Mouse (Mus musculus) spleen, postnatal 36 days (tissue): ENCODE results near the gene Ngb.
A peak's percentile ranks its signal among the peaks of the same experiment; 100 is the strongest.

ENCODE experiments used
- DNase-seq, 2 experiments: peaks; one replicate each; pipeline ENCODE4 v3.0.0; 2022; ENCODE audit warnings: low spot score in 2 of 2, mixed read lengths in 1 of 2

Gene Ngb

DNA sequence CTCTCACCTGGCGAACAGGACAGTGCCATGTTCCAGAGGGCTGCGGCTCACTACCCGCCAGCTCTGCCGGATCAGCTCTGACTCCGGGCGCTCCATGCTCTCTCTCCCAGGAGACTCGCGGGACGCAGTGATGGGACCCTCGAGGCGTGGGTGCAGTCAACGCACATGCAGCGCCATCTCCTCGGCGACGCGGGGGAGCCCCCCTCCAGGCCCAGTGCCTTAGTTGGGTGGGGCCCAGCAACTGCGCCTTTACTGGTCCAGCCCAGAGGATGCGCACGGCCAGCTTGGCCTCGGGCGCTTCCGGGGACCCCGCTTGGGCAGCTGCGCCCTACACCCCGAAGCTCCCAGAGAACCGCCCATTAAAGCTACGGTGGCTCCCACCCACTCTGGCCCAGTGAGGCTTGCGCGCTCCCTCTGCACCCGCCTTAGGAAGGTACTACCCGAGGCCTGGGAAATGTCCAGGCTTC, at the start of gene Ngb:
TSS of gene Ngb (minus strand) at position 375 of the 467 bp plus-strand sequence.
- no peak for DNase-seq

DNA sequence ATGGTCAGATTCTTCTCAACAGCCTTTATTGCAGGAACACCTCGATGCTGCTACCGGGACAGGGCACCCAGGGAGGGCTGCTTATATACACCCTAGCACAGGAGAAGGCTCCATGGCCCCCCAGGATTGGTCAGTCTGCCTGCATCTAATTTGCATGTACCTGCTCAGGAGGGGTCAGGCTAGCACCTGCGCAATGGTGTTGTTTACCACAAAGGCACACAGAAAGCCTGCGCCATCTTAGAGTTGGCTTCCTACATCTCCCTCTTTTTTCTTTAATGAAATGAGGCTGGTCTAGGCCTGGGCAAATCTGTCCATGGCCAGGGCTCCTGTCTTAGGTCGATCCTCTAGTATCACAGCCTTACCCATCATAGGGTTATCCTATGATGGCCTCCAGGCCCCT, 47.1 kb upstream of the Ngb start:
- no peak for DNase-seq

DNA sequence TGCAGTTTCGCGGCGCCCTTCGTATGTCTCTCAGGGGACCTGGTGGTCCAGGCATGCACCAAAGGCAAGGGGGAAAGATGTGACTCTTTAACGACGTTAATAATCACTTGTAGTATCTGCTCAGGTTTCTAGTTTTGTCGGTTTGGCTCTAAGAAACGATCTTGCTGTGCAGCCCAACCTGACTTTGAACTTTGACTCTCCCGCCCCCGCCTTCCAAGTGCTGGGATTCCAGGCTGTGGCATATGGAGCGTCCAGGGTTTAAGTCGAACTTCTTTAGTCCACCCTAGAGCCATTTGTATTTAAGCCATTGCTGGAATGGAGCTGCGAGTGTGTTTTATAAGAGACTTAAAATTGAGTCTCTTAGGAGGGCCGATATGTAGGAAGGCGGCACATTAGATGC, 45.8 kb upstream of the Ngb start:
- no peak for DNase-seq

DNA sequence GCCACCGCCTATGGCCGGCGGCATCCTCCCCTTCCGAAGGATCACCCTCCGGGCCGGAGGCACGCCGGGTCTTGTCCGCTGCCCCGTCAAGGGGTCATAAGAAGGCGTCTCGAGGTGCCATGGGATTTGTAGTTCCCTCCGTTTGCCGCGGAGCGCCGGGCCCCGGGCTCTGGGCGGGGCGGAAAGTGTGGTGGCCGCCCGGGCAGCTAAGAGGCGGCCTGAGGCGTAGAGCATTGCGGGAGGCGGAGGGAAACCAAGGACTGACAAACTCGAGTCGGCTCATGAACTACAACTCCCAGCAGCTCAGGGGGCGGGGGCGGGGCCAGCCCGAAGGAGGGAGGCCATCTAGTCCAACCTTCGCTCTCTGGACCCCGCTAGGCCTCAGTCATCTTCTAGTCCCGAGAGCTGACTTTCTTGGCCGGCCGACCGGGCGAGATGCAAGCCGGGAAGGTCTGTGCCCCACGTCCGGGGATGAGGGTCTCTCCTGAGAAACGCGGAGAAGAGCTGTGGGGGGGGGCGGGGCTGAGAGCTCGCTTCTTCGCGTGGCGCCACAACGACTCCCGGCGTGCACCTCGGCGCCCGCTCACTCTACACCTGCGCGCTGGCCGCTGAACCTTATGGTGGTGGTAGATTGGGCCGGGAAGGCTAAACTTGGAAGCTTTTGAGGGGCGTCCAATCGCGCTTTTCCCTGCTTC, 45.2 kb upstream of the Ngb start, which contains the start of gene Pomt2:
TSS of gene Pomt2 (minus strand) at position 574 of the 695 bp plus-strand sequence.
- peak; percentile 94 for DNase-seq

DNA sequence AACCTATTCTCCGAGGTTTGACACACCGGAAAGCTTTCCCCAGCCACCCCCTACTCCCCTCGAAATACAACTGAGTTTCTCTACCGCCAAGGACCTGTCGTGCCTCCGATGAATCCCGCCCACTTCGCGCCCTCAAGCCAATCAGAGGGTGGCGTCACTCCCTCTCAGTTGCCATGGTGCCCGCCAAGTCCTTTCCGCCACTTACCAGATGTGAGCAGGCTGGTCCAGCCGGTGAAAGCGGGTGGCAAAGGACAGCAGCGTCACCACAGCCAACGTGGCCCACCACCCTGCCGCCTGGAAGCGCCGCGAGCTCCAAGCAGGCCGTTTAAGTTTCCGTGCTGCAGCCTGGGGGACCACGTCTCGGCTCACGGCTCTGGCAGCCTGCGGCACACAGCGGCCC, 44.6 kb upstream of the Ngb start, which contains the start of gene Gstz1:
TSS of gene Gstz1 (plus strand) at position 200 of the 400 bp plus-strand sequence.
- peak; percentile 89 to 90 for DNase-seq

DNA sequence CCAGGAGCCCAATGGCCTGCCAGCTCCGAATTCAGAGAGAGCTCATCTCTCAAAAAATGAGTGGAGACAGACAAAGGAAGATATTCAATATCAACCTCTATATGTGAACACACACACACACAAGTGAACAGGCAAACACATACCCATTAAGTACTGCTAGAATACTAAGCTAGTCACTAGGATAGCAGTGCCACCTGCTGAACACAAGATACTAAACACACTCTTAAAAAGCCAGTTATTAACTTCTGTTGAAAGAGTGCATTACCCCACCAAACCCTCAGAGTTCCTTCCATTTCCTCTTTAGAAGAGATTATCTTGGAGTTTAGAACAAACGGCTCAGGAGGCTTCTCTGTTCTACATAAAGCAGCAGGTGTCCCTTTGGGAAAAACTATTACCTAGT, 39.8 kb upstream of the Ngb start:
- no peak for DNase-seq

DNA sequence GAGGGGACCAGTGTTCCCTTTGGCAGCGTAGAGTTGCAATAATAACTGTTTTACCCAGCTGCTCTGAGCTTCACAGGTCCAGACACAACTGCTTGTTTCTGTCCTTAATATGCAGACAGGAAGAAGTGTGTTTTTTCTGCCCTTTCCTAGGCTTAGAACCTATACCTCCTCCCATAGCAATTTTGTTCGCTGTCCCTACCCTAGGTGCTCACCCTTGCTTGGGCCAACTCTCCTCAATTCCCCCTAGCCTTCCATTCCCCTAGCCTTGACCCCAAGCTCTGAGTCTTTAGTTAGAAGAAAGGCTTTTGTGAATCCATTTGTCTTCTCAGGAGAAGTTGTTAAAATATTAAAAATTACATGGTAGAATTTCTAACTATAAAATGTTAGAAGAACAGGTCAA, 36.4 kb upstream of the Ngb start:
- DNase-seq, result no peak

DNA sequence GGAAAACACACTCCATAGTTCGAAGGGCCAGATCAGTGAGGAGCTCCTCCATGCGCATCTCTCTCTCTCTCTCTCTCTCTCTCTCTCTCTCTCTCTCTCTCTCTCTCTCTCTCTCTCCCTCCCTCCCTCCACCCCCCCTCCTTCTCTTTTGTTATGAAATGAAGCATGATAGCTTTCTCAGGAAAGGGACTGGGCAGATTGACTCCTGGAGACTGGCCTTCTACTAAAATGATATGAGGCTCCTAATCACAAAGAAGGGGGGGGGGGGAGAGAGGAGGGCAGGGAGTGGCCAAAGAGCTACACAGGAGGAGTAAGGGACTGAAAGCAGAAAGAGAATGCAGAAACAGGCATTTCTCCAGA, 36.0 kb upstream of the Ngb start:
- no peak for DNase-seq

DNA sequence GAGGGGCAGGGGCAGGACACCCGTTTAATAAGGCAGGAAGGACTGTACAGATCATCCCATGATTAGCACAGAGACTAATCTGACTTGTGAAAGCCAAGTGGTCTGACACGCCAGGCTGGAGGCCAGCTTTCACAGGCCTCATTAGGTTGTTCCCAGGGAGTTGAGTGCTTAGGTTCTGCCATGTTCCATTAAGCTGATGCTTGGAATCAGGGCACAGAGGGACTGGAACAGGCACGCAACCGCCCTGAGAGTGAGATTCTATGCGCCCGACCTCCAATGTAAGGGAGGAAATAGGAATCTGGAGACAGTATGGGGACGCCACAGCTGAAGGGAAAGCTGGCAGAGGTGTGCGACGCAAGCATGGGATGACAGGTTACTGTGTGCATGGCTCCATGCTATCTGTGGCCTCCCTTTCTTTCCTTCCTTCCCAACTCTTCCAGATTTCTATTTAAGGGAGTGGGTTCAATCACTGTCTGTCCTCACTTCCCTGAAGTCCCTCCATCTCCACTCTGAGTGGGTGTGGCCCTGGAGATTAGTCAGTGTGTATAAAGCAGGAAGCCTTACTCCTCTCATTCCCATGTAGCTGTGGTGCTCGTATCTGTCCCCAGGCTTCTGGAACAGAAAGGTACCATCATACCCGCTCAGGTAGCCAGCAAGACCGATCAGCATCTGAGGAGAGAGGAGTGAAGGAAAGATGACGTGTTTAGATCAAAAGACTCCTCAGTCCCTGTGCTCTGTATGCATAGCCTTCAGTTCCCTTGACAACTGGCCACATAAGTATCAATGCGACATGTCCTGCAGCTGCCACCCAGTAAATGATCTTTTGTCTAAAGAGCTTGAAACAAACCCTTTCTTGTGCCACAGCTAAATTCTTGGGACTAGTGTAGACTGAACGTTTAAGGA, 35.4 kb upstream of the Ngb start:
- DNase-seq, result no peak

DNA sequence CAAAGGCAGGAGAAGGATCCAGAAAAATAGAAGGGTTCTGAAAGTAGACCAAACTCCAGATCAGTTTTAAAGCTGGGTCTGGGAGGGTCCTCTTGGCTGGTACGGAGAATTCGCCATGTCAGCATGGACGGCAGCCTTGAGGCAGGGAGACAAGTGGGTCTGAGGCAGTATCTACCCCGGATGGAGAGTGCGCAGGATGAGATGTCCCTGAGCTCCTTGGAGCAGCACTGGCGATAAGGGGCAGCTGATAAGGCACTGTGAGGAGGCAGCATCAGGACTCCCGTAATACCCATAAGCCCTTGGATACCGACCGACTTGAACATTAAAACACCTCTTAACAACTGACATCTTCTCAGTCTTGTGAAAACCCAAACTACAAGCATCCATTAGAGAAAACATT, 30.4 kb upstream of the Ngb start:
- no peak for DNase-seq

DNA sequence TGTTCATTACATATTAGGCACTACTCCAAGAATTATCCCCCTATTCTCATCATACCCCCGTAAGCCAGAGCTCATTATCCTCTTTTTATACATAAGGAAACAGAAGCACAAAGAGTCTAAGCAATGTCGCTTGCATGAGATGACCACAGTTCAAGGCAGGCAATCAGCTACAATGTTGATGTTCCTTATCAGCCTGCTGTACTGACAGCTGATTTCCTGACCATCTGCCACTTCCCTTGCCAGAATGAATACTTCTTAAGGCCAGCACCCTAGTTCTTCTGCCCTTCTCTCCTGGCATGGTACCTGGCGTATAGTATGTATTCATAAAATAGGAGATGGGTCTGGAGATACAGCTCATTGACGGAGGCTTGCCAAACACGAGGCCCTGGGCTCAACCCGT, 29.9 kb upstream of the Ngb start:
- no peak for DNase-seq

DNA sequence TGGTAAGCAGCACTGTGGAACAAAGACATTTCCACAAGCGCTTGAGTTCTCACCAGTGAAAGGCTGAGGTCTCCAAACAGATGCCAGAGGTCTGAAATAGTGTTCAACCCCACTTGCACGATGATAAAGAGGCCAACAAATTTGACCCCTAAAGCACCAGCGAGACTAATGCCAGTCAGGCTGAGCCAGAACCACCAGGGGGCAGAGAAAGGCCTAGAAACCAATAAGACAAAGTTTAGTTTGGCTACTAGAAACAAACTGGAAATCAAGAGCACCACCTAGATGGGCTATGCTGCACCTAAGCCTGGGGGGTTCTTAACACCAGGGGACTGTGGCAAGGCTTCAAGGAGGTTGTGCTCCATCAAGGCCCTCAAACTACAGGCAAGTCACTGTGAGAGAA, 29.3 kb upstream of the Ngb start:
- peak; percentile 23 to 25 for DNase-seq

DNA sequence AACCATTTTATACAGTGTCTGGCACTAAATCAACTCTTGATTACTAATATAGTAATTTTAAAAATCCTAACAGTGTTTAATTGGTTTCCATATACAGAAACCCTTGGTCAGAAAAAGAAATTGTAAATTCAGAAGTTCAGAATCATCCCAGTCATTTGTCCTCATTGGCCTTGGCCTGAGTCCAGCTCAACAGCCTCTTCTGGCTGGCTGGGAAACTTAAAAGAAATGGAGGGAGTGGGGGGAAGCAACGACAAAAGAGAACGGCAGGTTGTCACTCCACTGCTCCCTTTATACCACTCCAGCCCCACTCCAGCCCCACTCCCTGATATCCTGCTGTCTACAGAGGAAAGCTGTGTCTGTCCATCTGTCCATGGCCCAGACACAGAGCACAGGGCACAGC, 28.8 kb upstream of the Ngb start:
- DNase-seq, result no peak

DNA sequence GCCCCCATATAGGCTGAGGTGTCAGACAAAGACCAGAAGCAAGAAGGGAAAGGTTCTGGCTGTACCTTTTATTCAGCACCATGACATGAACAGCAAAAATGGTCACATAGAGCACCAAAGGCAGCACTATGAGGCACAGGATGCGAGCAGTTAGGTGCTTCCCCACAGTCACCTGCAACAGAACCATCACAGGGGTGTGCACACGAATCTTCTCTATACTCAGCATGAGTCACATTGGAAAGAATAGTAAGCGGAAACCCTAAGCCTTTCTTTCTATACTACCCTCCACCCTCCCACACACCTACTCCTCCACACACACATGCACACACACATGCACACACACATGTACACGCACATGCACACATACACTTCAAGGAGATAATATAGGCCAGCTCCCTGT, 27.9 kb upstream of the Ngb start:
- no peak for DNase-seq

DNA sequence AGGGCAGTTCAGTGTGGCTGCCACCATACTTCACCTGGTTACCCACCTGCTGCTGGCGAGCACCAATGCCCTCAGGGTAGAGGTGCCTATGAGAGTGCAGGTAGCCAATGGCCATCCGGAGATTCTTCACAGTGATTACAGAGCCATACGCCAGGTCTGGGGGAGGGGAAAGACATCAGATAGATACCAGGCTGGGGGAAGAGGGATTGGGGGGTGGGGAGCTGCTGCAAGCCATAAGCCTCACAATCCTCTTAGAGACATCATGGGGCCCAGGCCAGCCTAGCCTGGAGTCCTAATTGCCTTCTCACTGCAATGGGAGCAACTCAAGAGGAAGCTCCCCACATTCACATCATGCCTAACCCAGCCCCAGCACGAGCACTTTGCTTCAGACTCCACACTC, 24.9 kb upstream of the Ngb start:
- DNase-seq, result no peak

DNA sequence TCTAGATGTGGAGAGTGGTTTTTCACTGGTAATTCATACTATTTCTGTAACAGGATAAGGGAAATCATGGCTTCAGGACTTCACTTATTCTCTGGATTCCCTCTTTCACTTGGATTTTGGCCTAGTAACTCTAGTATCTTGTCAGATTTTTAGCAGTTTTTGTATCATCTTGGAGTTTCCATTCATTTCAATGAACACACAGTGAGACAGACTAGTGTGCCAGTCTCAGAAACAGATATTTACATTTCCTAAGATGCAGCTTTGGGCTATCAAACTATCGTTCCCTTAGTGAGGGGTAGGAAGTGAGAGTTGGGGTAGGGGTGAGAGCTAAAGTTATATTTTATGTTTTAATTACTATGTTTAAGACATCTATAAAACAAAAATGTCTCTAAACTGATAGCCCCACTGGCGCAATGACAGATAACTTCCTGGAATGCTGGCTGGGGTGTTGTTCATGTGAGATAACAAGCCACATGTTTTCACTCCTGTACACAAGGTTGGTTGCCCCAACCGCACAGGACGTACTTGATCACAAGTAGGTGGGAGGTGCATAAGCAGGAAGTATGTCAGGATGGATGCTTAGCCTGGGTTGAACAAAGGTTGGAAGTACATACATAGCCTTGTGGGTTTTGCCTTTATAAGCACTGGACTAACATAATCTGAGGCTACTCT, 19.7 kb upstream of the Ngb start:
- DNase-seq, result no peak

DNA sequence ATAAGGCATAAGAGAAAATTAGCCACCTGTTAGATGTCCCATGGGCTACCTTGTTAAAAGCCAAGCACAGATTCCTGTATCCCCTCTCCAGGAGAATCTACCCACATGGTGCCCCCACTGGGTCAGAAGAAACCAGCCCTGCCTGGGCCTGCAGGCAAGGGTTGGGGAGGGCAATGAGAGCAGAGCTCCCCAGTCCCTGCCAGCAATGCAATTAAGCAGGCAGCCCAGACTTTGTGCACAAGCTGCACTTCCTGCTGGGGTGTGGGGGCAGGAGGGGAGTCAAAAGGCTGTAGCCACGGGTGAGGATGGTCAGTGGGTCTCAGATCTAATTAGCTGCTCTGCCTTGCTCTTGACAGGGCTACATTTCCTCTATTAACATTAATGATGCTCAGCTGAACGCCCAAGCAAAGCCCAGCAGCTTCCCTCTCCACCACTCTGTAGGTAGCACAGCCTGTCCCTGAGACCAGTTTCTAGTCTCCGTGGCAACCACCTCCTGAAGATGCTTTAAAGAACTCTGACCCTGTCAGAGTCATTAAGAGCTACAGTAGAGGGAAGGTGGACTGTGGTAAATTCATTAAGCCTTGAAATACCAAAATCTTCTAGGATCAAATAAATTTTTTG, 5.1 kb upstream of the Ngb start:
- no peak for DNase-seq

DNA sequence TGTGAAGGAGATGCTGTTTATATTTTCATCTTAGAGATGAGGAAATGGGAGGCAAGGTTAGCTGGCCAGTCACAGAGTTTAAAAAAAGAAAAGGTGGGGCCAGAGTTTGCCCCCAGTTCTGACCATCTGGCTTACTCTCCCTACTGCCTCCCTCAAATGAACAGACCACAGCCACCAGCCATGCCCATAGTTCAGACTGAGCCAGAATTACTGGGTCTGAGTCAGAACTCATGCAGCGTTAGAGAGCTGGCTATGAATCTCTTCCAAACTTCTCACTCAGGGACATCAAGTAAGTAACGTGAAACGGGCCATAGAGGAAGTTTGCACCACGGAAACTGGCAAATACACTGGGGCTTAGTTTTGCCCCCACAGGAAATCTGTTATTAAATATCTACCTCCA, 2.5 kb upstream of the Ngb start:
- DNase-seq, result no peak

DNA sequence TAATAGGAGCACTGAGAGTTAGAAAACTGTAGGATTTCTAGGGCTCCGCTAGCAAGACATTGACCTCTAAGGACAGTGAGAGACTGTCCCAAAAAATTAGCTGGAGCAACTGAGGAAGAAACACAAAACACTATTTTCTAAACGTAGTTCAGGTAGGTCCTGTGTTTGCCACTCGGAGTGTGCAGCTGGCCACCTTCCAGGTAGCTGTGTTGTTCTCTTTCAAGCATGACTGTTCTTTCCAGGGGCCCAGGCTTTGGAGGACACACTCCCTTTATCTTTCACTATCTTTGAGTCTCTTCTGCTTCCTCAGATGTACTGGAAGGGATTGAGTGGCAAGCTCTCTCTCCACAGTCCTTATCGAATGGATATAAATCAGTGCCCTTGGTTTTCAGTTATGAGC, 1.1 kb upstream of the Ngb start:
- DNase-seq, result no peak

DNA sequence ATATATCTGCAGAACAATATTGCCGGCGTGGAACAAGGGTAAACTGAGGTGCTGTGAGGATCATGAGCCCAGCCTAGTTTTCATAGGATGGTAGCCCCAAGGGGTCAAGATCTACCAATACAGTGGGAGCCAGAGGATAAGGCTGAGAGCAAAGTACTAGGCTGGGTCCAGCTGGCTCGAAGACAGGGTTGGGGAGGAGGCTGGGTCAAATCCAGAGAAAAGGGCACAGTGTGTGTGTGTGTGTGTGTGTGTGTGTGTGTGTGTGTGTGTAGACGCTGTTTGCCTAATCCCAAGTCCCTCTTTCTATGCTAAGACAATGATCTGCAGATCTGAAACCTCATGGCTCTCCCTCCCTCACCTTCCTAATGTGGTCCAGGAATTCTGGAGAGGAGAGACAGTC, 2.0 kb downstream of the Ngb start:
- DNase-seq, result no peak

DNA sequence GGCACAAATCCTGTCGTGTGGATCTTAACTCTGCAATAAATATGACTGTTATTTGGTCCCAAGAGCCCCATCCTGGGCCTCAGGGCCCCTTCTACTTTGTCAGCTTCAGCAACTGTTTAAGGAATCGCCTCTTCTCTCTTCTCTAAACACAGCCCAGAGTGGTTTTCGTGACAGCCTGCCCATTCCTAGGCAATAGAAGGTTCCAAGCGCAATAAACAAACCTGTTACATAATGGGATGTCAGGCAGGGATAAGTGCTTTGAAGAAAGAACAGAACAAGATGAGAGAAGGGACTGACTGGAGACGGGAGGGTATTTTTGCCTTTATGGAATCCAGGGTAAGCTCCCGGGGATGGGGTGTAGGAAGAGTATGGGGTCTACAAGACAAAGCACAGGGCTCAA, 8.7 kb downstream of the Ngb start:
- DNase-seq, result no peak

DNA sequence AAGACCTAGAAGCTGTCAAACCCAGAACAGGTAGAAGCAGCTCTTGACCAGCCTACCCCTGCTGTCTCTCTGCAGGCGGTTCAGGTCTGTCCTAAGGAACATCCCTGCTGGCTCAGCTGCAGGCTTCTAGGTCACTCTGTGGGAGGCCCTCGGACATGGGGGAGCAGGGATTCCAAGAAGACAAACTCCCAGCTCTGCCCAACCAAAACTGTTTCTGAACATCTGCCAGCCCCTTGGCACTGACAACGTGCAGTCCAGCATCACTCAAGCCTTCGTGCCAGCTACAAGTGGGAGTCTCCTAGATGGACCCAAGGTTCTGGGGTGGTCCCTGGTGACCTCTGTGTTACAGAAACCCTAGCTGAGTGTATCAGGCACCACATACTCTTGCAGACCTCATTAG, 9.1 kb downstream of the Ngb start:
- no peak for DNase-seq
